46 mouse cellular contexts compared by ENCODE assay signal in genomic region chr7:133600558-133600957, GRCm38 (mm10). TPM values are rescaled to one million over a fixed set of nuclear protein-coding genes. Genes with fewer than 3 reads are reported as not detected.
"Had no signal": no experiment of that assay in that cellular context is flagged by ENCODE, and none has a peak within 500 bp of the region (broad histone marks: within the 10 kb centered on the region; RNA-seq: fewer than 3 reads in every experiment).

No protein-coding gene starts in this region.

- H3K36me3 ChIP-seq: limb, embryonic 10.5 days; limb, embryonic 12.5 days; limb, embryonic 13.5 days; limb, embryonic 15.5 days; liver, embryonic 12.5 days; liver, embryonic 13.5 days; liver, embryonic 15.5 days; lung, embryonic 15.5 days; midbrain, embryonic 10.5 days; midbrain, embryonic 12.5 days; midbrain, embryonic 13.5 days; midbrain, embryonic 15.5 days had no signal

- H3K27ac ChIP-seq: left cerebral cortex, adult 2 months; limb, embryonic 10.5 days; limb, embryonic 12.5 days; limb, embryonic 13.5 days; limb, embryonic 15.5 days; liver, embryonic 12.5 days; liver, embryonic 13.5 days; liver, embryonic 14.5 days; liver, embryonic 15.5 days; lung, embryonic 15.5 days; macrophage; midbrain, embryonic 10.5 days; midbrain, embryonic 12.5 days; midbrain, embryonic 13.5 days; midbrain, embryonic 15.5 days had no signal

- H3K9ac ChIP-seq: limb, embryonic 12.5 days; limb, embryonic 13.5 days; limb, embryonic 15.5 days; liver, embryonic 12.5 days; liver, embryonic 13.5 days; liver, embryonic 14.5 days; liver, embryonic 15.5 days; liver, postnatal 0 days; lung, embryonic 14.5 days; lung, embryonic 15.5 days; midbrain, embryonic 12.5 days; midbrain, embryonic 13.5 days; midbrain, embryonic 15.5 days had no signal

- H3K4me3 ChIP-seq: left cerebral cortex, adult 2 months; limb, embryonic 10.5 days; limb, embryonic 12.5 days; limb, embryonic 13.5 days; limb, embryonic 15.5 days; liver, embryonic 12.5 days; liver, embryonic 13.5 days; liver, embryonic 15.5 days; lung, embryonic 15.5 days; megakaryocyte, embryonic 14.5 days; midbrain, embryonic 10.5 days; midbrain, embryonic 12.5 days; midbrain, embryonic 13.5 days; midbrain, embryonic 15.5 days; myocyte had no signal

- H3K9me3 ChIP-seq: limb, embryonic 10.5 days; limb, embryonic 12.5 days; limb, embryonic 13.5 days; limb, embryonic 15.5 days; liver, embryonic 12.5 days; liver, embryonic 13.5 days; liver, embryonic 15.5 days; lung, embryonic 15.5 days; megakaryocyte, embryonic 14.5 days; midbrain, embryonic 10.5 days; midbrain, embryonic 12.5 days; midbrain, embryonic 13.5 days; midbrain, embryonic 15.5 days had no signal

- H3K4me2 ChIP-seq: limb, embryonic 12.5 days; limb, embryonic 13.5 days; limb, embryonic 15.5 days; liver, embryonic 11.5 days; liver, embryonic 12.5 days; liver, embryonic 13.5 days; liver, embryonic 15.5 days; lung, embryonic 14.5 days; lung, embryonic 15.5 days; midbrain, embryonic 11.5 days; midbrain, embryonic 12.5 days; midbrain, embryonic 13.5 days; midbrain, embryonic 15.5 days had no signal

- H3K27me3 ChIP-seq: limb, embryonic 15.5 days; liver, embryonic 12.5 days; liver, embryonic 13.5 days; liver, embryonic 15.5 days; lung, embryonic 15.5 days; midbrain, embryonic 12.5 days; midbrain, embryonic 13.5 days; midbrain, embryonic 15.5 days had no signal

- H3K4me1 ChIP-seq: limb, embryonic 15.5 days; liver, embryonic 12.5 days; liver, embryonic 13.5 days; liver, embryonic 15.5 days; lung, embryonic 15.5 days; megakaryocyte, embryonic 14.5 days; midbrain, embryonic 10.5 days; midbrain, embryonic 12.5 days; midbrain, embryonic 13.5 days; midbrain, embryonic 15.5 days had no signal

- DNase-seq: left cerebral cortex, postnatal 4 days; liver; liver, embryonic 13.5 days; liver, postnatal 0 days; lung, adult 18-20 months; lung, adult 2 months; lung, embryonic 14.5 days; lung, postnatal 10 days; lung, postnatal 14 days; lung, postnatal 36 days; lung, postnatal 4 days; midbrain, embryonic 14.5 days had no signal

RNA-seq across cellular contexts. Expression of gene Tex36, which starts 1.4 kb away (rescaled TPM):
- total RNA-seq: left cerebral cortex, adult 2 months; left cerebral cortex, adult 8-10 months; left cerebral cortex, postnatal 10 days; left cerebral cortex, postnatal 14 days; left cerebral cortex, postnatal 25 days; left cerebral cortex, postnatal 36 days; left cerebral cortex, postnatal 4 days; liver, adult 2 months; megakaryocyte progenitor cell, adult 5-6 weeks; megakaryocyte, adult 5-6 weeks; megakaryocyte-erythroid progenitor cell, adult 5-6 weeks; midbrain, postnatal 0 days; monocyte, adult 5-6 weeks had no signal
- polyA plus RNA-seq: limb, embryonic 10.5 days; limb, embryonic 12.5 days; limb, embryonic 13.5 days; limb, embryonic 14.5 days; limb, embryonic 15.5 days; liver, adult 2 months; liver, embryonic 11.5 days; liver, embryonic 12.5 days; liver, embryonic 13.5 days; liver, embryonic 14.5 days; liver, embryonic 15.5 days; liver, embryonic 16.5 days; liver, postnatal 0 days; lung, adult 2 months; lung, embryonic 15.5 days; lung, embryonic 16.5 days; lung, postnatal 0 days; macrophage; midbrain, embryonic 10.5 days; midbrain, embryonic 11.5 days; midbrain, embryonic 12.5 days; midbrain, embryonic 14.5 days; midbrain, embryonic 15.5 days; midbrain, embryonic 16.5 days; myocyte had no signal
